Mouse (Mus musculus) R1 (cell line): ENCODE measurements at regions not wholly inside any gene's neighbourhood (a gene's known extent, or its start where the extent isn't known, plus 50 kb on each side); places are given as distances from the start of the nearest gene placed in this dataset.
A peak's percentile ranks its signal among the peaks of the same experiment; 100 is the strongest.
"Not testable (repeated sequence)": the region's sequence is repeated elsewhere in the genome, so short reads cannot be mapped to it uniquely, and the experiment has no call there.

ENCODE experiments used
- DNase-seq: peaks from one replicate; pipeline ENCODE4 v3.0.0-alpha.2; 2018; ENCODE audit warnings: low read depth, low spot score

GRCm38 (mm10) chr16:26860566-26860965 is 130.9 kb downstream of the Gmnc start:
- DNase-seq, result no peak

GRCm38 (mm10) chr16:26849191-26849590 is 142.3 kb downstream of the Gmnc start:
- no peak for DNase-seq

- no peak for DNase-seq
These were observed 164.4 kb downstream of the Gmnc start for GRCm38 (mm10) chr16:26827006-26827405.

GRCm38 (mm10) chr16:26811201-26811600 is 180.3 kb downstream of the Gmnc start:
- not testable (repeated sequence) for DNase-seq

GRCm38 (mm10) chr16:26805426-26805825 is 186.0 kb downstream of the Gmnc start:
- no peak for DNase-seq

DNA sequence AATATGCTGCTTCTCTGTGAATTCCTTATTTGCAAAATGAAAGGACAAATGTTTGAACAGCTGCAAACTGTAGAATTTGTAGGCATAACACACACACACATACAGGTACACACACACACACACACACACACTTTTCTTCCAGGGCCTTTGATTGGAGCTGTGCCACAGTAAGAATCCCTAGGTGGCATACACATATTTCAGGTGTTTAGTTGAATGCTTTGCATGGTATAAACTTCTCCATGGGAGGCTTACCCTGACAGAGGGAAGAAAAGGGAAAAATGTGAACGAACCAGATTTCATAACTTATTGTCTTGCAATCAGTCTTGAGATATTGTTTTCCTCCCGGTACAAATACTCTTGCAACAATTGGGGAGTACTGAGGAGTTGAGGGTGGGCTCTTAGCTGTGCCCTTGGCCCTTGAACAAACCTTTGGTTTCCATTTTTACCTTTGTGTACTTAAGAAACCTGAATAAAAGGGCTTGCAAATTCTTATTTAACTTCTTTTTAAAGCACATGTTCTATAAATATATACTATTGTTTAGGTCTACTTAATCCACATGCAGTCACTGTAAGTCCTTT is 204.3 kb downstream of the Gmnc start:
- no peak for DNase-seq

GRCm38 (mm10) chr16:26782331-26782730 is 200.8 kb downstream of the Il1rap start:
- DNase-seq, result peak; percentile 14
